Mouse (Mus musculus): ENCODE results near the gene Hist1h2ad.
"Not testable (repeated sequence)": the region's sequence is repeated elsewhere in the genome, so short reads cannot be mapped to it uniquely, and the experiment has no call there.

The Hist1h2ad gene

DNA sequence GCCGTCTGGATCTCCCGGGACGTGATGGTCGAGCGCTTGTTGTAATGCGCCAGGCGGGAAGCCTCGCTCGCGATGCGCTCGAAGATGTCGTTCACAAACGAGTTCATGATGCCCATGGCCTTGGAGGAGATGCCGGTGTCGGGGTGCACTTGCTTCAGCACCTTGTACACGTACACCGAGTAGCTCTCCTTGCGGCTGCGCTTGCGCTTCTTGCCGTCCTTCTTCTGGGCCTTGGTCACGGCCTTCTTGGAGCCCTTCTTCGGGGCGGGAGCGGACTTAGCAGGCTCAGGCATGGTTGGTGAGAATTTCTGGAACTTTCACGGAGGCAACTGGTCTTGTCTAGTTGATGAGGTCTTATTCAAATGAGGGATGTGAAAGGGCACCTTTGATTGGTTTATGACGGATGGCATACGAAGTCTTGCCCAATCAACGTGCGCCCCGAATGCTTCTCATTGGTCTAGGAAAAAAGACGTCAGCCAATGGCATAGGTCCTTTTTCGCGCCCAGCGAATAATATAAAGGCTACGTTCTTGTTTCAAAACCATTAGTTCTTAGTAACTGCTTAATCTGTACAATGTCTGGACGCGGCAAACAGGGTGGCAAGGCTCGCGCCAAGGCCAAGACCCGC, at the start of gene Hist1h2ad, which contains the start of gene Hist1h2bf:
Hist1h2ad (plus strand) TSS at position 484 of the 627 bp plus-strand sequence.
Hist1h2bf (minus strand) TSS at position 299 of the 627 bp plus-strand sequence.
- DNase-seq, result peak; percentile 68 to 71

DNA sequence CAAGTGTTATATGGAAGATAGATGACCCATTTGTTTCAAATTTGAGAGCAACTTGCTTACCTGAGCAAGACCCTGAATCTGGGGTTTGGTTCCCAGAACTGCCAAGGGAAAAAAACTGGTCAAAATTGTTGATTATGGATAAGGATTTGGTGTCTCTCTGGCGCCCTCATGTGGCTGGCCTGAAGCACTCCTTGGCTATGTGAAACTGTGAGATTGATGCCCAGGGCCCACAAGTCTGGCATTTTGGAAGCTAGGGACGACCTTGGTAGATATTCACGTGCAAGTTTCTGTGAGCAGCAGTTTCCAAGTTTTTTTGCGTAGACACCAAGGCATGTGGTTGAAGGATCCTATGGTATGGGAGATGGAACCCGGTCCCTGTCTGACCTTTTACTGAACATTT, 49.5 kb upstream of the Hist1h2ad start:
- peak; percentile 47 to 49 for DNase-seq

DNA sequence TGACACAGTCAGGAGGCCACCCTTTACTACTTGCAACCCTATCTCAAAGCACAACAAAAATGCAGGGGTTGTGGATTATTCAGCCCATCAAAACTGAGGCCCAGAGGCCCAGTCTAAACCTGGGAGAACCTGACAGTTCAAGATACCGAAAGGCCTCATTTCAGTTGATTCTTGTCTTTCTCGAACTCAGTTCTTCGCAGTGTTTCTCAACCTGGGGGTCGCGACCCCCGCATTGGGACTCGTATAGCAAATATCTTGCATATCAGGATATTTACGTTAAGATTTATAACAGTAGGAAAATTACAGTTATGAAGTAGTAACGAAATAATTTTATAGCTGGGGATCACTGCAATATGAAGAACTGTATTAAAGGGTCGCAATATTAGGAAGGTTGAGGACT, 48.3 kb upstream of the Hist1h2ad start:
- DNase-seq, result no peak

DNA sequence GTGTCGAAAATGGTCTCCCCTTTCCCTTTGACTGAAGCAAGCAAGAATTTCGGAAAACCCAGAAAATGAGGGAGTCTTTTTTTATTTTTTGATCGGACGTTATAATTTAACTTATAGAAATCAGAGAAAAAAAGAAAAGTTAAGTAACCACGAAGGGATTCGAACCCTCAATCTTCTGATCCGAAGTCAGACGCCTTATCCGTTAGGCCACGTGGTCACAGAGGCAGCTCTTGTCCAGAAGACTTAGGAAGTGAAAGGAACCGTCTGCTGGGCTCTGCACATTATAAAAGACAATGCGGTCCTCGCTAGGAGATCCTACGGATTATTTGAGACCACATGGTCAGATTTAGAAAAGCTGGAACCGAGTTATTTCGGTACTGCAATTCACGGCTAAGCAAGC, 47.9 kb upstream of the Hist1h2ad start:
- DNase-seq, result peak; percentile 82 to 92

DNA sequence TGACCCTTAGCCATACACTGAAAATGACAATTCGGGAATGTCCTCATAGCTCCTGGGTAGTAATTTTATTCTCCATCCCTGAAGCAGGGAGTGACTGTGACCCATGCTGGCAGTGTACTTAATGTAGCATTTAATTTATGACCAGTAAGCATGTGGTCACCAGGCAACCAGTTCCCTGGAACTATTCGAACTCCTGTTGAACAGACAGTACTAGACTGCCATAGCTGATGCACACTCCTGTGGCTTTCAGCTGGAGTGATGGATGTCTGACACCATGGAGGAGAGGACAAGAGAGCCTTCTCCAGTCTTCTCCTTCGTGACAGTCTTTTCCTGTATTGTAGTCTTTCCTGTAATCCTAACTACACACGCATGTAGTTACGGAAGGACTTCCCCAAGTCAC, 45.2 kb upstream of the Hist1h2ad start:
- no peak for DNase-seq

GRCm38 (mm10) chr13:23529480-23530165, 44.6 kb upstream of the Hist1h2ad start:
- DNase-seq, result no peak

DNA sequence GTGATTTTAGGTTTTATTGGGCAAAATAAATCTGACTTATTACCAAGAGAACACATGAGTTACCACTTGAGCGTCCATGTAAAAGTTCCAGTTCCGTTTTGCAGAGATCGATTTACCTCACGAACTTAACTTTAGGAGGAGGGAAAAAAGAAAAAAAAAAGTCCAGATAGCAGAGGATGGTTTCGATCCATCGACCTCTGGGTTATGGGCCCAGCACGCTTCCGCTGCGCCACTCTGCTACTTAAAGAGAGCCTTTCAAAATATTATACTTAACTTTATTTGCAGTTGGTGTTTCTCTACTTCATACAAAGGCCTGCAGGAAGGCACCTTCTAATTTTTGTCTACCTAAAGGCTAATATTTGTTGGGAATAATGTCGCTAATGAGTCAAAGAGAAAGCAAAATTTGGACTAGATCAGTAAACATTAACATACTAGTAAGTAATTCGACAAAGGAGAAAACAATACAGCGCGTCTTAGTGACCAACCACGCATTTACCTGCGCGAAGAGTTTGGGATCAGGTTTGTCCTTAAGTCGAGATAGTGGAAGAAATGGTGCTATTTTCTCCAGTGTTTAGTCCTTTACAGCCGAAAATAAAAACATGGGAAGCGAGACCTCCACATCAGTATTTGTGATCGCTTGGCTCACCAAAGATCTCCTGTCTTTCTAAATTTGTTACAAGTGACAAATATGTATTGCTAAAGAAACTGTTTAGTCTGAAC, 43.8 kb upstream of the Hist1h2ad start:
- peak; percentile 45 to 66 for DNase-seq

DNA sequence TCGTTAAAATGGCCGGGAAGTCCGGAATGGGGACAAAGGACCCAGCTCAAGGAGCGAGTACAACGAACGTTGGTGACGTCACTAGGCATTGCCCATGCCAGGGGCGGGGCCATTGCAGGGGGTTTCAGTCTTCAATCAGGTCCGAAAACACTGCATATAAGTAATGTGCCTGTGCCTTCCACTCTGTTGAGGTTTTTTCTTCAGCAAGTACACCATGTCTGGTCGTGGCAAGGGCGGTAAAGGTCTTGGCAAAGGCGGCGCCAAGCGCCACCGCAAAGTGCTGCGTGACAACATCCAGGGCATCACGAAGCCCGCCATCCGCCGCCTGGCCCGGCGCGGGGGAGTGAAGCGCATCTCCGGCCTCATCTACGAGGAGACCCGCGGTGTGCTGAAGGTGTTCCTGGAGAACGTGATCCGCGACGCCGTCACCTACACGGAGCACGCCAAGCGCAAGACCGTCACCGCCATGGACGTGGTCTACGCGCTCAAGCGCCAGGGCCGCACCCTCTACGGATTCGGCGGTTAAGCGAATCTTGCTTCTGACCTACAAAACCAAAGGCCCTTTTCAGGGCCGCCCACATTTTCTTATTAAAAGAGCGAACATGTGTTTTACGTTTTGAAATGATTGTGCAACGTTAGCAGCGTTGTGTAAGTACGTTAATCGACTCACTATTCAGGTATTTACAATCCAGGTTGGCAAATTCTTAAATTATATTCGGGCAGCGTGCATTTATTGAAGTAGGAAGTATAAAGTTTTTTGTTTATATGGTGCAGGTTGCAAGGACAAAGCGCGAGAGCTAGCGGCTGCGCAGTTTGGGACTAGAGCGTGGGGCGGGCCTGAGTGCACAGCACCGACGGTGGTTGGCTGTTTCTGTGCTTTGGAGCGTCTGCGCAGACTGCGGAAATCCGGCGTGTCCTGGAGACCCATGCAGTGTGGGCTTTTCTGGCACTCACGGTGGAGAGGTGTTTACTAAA, 43.0 kb upstream of the Hist1h2ad start, which contains the start of gene Hist1h4h:
Hist1h4h (plus strand) TSS at position 150 of the 975 bp plus-strand sequence.
- DNase-seq, result peak; percentile 95 to 97

GRCm38 (mm10) chr13:23532262-23533075, 41.7 kb upstream of the Hist1h2ad start:
- DNase-seq, result no peak

DNA sequence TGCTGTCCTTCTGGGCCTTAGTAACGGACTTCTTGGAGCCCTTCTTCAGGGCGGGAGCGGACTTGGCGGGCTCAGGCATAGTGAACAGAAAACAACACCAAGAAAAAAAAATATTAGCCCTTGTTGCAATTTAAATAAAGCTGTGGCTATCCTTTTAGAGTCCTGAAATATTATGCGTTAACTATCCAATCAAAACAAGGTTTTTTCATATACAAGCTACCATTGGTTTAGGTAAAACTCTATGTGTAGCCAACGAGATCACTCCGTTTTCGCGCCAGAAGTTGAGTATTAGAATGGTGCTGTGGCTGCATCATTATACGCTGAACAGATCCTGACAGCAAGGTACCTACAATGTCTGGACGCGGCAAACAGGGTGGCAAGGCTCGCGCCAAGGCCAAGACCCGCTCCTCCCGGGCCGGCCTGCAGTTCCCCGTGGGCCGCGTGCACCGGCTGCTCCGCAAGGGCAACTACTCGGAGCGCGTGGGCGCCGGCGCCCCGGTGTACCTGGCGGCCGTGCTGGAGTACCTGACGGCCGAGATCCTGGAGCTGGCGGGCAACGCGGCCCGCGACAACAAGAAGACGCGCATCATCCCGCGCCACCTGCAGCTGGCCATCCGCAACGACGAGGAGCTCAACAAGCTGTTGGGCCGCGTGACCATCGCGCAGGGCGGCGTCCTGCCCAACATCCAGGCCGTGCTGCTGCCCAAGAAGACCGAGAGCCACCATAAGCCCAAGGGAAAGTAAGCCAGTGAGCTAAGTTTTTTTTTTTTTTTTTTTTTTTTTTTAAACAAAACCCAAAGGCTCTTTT, 40.4 kb upstream of the Hist1h2ad start, which contains the start of gene Hist1h2af:
Hist1h2af (plus strand) TSS at position 347 of the 808 bp plus-strand sequence.
- peak in 1 of 2 experiments; percentile 51 for DNase-seq

- no peak for DNase-seq
Observed at GRCm38 (mm10) chr13:23534368-23535131, 39.6 kb upstream of the Hist1h2ad start.

DNA sequence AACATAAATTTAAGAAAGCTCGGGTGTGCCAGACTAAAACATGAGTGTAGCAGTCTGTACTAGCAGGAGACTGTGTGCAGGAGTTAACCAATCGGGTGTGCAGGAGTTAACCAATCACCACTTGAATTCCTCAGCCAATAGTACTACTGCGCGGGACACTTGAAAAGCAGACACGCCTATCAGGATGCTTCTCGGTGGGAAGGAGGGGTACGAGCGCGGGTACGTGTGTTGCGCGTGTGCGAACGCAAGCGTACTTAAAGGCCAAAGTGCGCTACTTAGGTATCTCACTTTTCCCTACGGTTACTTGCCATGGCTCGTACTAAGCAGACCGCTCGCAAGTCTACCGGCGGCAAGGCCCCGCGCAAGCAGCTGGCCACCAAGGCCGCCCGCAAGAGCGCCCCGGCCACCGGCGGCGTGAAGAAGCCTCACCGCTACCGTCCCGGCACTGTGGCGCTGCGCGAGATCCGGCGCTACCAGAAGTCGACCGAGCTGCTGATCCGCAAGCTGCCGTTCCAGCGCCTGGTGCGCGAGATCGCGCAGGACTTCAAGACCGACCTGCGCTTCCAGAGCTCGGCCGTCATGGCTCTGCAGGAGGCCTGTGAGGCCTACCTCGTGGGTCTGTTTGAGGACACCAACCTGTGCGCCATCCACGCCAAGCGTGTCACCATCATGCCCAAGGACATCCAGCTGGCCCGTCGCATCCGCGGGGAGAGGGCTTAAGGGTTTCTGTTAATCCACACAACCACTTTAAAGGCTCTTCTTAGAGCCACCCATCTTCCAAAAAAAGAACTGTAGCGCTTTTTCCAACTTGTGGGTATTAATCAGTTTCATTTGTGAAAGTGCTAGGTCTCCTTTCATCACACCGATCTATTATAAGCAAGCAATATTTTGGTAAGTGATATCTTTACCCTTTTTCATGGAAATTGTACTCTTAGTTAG, 38.8 kb upstream of the Hist1h2ad start, which contains the start of gene Hist1h3g:
Hist1h3g (plus strand) TSS at position 286 of the 939 bp plus-strand sequence.
- peak; percentile 81 for DNase-seq

DNA sequence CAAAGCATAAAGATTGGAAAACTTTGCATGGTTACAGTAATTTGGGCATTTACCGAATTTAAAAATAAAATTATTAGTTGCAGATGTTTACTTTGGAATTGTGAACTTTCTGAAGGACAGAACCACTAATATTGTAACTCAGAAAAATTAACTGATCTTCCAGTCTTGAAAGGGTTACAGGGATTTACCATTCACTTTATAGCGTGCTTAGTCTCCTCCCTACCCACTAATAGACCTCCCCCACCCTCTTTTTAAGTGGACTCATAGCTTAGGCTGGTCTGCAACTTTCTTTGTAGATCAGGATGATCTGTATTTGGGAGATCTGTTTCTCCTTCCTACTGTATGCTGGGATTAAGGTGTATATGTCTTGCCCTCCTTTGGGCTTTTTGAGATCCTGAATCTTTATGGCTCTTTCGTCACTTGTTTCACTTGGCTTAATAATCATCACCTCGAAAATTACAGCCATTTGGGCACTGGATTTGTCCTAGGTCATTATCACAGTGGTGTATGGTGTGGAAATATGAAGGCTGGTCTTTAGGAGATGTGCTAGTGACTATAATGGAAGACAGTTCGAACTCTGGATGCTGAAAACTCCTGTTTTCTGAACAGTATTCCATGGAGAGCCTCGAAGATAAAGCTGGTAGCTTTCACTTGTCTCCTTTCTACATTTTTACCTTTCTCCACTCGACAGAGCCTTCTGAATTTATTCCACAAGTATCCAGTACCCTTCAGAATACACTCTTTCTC, 37.9 kb upstream of the Hist1h2ad start:
- no peak for DNase-seq

GRCm38 (mm10) chr13:23537006-23537710, 37.0 kb upstream of the Hist1h2ad start:
- no peak for DNase-seq

DNA sequence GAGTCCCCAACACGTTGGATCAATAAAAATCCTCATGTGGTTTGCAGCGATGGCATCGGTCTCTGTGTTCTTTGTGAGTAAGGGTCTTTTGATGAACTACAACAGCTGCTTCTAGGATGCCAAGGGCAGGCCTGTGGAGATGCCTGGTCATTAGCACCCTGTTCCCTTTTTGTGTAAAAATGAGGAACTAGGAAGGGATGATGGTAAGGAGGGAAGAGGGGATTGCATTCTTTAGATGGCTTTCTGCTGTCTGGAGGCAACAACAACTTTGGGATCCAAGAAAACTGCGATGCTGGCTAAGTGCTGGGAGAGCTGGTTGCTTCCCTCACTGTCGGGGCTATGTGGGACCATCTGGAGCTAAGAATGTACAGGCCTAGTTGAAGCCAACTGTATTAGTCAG, 35.9 kb upstream of the Hist1h2ad start:
- no peak for DNase-seq

GRCm38 (mm10) chr13:23539821-23540220, 34.4 kb upstream of the Hist1h2ad start:
- DNase-seq, result not testable (repeated sequence)

DNA sequence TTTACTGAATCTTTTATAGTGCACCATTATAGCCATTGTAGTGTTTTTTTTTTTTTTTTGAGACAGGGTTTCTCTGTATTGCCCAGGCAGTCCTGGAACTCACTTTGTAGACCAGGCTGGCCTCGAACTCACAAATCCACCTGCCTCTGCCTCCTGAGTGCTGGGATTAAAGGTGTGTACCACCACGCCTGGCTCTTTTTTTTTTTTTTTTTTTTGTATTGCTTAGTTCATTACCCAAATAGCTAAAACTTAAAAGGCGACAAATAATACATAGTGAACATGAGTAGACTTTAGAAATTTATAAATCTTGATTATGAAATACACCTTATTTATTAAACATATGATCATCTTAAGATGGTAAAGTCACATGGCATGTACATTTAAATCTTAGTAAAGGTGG, 32.7 kb upstream of the Hist1h2ad start:
- DNase-seq, result no peak

All from kidney, adult 8-10 months (tissue).